Mouse (Mus musculus) stomach, postnatal 0 days (tissue): ENCODE measurements around the gene Pde4c. TPM values are rescaled to one million over a fixed set of nuclear protein-coding genes. Genes with fewer than 3 reads are reported as not detected.
A peak's percentile ranks its signal among the peaks of the same experiment; 100 is the strongest.

Source experiments
- ATAC-seq: fragments of 200-750 bp; cut with Nextera tagmentation; 2 replicates; pipeline ENCODE4 v1.8.0; 2017; ENCODE audit not compliant: low FRiP score, low TSS enrichment
- DNase-seq: peaks from one replicate; pipeline ENCODE4 v3.0.0-alpha.2; 2016; ENCODE audit warnings: low spot score
- H3K27ac ChIP-seq: fragments of 300-500 bp; sonication (generic); replicated peaks from 2 replicates; pipeline ENCODE4 v1.5.1; 2014; ENCODE audit warnings: mild to moderate bottlenecking, control low read depth
- H3K27me3 ChIP-seq: fragments of 300-500 bp; sonication (generic); 2 replicates; pipeline ENCODE4 v1.6.1; 2014; ENCODE audit warnings: low read length; ENCODE audit not compliant: control insufficient read depth, insufficient read depth
- H3K36me3 ChIP-seq: fragments of 300-500 bp; sonication (generic); 2 replicates; pipeline ENCODE4 v1.6.1; 2014; ENCODE audit warnings: low read length, mixed read lengths; ENCODE audit not compliant: control insufficient read depth, insufficient read depth
- H3K4me1 ChIP-seq: fragments of 300-500 bp; sonication (generic); replicated peaks from 2 replicates; pipeline ENCODE4 v1.6.1; 2014; ENCODE audit warnings: antibody characterized with exemption; ENCODE audit not compliant: control insufficient read depth, insufficient read depth
- H3K4me2 ChIP-seq: fragments of 300-500 bp; sonication (generic); replicated peaks from 2 replicates; pipeline ENCODE4 v1.6.1; 2014; ENCODE audit warnings: low read depth, mild to moderate bottlenecking, control low read depth, moderate library complexity
- H3K4me3 ChIP-seq: fragments of 300-500 bp; sonication (generic); 2 replicates; pipeline ENCODE4 v1.5.1; 2014; ENCODE audit warnings: low read depth, low read length, control low read depth
- H3K9ac ChIP-seq: fragments of 300-500 bp; sonication (generic); 2 replicates; pipeline ENCODE4 v1.6.1; 2014; ENCODE audit warnings: mild to moderate bottlenecking, low read length, control low read depth, mixed read lengths
- H3K9me3 ChIP-seq: fragments of 300-500 bp; sonication (generic); 2 replicates; pipeline ENCODE4 v1.6.1; 2016; ENCODE audit warnings: low read length; ENCODE audit not compliant: control insufficient read depth
- CTCF ChIP-seq: IDR thresholded peaks from 2 replicates; pipeline ENCODE4 v1.5.1; 2016; ENCODE audit warnings: antibody characterized with exemption, low read depth, mild to moderate bottlenecking, moderate library complexity
- EP300 ChIP-seq: optimal IDR thresholded peaks from 2 replicates; pipeline ENCODE3; 2016; ENCODE audit warnings: antibody characterized with exemption
- WGBS: fragments of 180-500 bp; shearing (Covaris S2); extraction: QIAGEN DNeasy Blood & Tissue Kit; methylation state at CpG from one replicate; pipeline ENCODE4 v1.1.7; 2014; 5-methylcytosine and 5-hydroxymethylcytosine counted together
- polyA plus RNA-seq: library from polyadenylated mRNA; unstranded; fragments of >200 nt; fragmentation: Nextera tagmentation; extraction: Ambion mirVana; gene quantifications from 2 replicates; pipeline ENCODE4 v1.2.1, GENCODE M21; 2015

Gene Pde4c
- polyA plus RNA-seq, 1 experiment from 2014 or later, result 0.27 TPM

DNA sequence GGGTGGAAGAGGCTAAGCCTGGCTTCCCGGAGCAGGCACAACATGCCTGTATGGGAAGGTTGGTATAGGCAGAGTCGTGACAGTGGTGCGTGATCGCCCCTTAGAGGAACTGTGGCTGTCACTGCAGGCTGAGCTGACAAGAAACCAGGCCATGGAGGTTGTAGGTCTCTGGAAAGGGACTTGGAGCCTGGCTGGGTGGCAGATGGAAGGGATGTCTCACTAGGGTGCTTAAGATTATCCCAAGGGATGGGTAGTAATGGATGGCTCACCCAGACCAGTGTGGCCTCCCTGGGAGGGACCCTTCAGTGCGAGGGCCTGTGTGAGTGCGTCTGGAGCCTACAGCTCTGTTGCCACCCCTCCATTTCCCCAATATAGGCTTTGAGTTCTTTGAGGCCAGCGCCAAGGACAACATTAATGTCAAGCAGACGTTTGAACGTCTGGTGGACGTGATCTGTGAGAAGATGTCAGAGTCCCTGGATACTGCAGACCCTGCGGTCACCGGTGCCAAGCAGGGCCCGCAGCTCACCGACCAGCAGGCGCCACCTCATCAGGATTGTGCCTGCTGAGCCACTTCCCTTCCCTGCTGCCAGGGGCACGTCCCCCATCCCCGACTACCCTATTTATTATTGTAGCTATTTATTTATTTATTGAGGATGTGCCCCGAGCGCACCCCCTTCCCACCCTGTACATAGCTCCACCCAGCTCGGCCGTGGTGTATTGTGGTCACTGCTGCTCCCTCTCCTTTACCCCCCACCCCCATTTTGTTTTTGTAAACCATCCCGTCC lies 34.2 kb downstream of the Pde4c start:
- no peak overlapping the region for H3K4me3 ChIP-seq
- H3K9me3 ChIP-seq, result no peaks in the 10 kb centered on the region
- peak overlapping the region; percentile 18; the same call in 1 of the 2 replicates for H3K27ac ChIP-seq
- ATAC-seq, result no peak
- DNase-seq, result peak; percentile 62
- TF ChIP-seq CTCF (peak; percentile 72), EP300 (no peak)
- no peak overlapping the region for H3K4me2 ChIP-seq
- WGBS, result 73% methylated on average over 22 of the region's 22 CpGs
- H3K9ac ChIP-seq, result peak overlapping the region; percentile 38; the same call in 1 of the 2 replicates
- no peaks in the 10 kb centered on the region for H3K27me3 ChIP-seq
- peaks cover 3% of the 10 kb centered on the region for H3K36me3 ChIP-seq
- H3K4me1 ChIP-seq, result peaks cover 7% of the 10 kb centered on the region; the same call in 1 of the 2 replicates

DNA sequence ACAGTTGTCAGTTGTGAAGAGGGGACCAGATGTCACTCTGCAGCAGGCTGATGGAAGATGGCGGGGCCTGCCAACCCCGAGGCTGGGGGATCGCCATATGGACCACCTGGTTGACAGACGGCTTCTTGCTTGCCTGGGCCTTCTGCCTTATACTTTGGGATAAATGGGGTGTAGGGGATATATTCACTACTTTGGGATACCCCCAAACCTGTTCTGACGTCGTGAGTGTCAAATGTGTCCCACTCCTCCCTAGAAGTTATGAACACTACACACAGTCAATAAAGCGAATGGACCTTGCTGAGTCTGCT lies 34.7 kb downstream of the Pde4c start:
- Histone ChIP-seq H3K4me1 (peaks cover 7% of the 10 kb centered on the region; the same call in 1 of the 2 replicates), H3K27me3 (no peaks in the 10 kb centered on the region), H3K9ac (0 out of 2 replicates have a peak overlapping the region, but pooled peaks have one; percentile 8), H3K4me2 (no peak overlapping the region), H3K27ac (peak overlapping the region; percentile 18; the same call in 1 of the 2 replicates), H3K9me3 (no peaks in the 10 kb centered on the region), H3K4me3 (no peak overlapping the region), H3K36me3 (peaks cover 7% of the 10 kb centered on the region)
- peak; percentile 11 for DNase-seq
- no peak for TF ChIP-seq EP300
- 86% methylated on average over 7 of the region's 7 CpGs for WGBS
- no peak for ATAC-seq

- H3K27ac ChIP-seq, result peak overlapping the region; percentile 67; the same call in 1 of the 2 replicates
- no peak for TF ChIP-seq CTCF
- TF ChIP-seq EP300, result no peak
- H3K27me3 ChIP-seq, result no peaks in the 10 kb centered on the region
- H3K4me1 ChIP-seq, result peaks cover 5% of the 10 kb centered on the region; the same call in 1 of the 2 replicates
- H3K9ac ChIP-seq, result peak overlapping the region; percentile 45; the same call in 1 of the 2 replicates
- WGBS, result 57% methylated on average over 19 of the region's 19 CpGs
- no peak for ATAC-seq
- DNase-seq, result peak; percentile 73
- no peak overlapping the region for H3K4me2 ChIP-seq
- no peak overlapping the region for H3K4me3 ChIP-seq
- no peaks in the 10 kb centered on the region for H3K9me3 ChIP-seq
- peaks cover 7% of the 10 kb centered on the region for H3K36me3 ChIP-seq
Measured at GRCm38 (mm10) chr8:70758616-70759561, 35.4 kb downstream of the Pde4c start.

- TF ChIP-seq CTCF (no peak), EP300 (no peak)
- Histone ChIP-seq H3K9ac (peak overlapping the region; percentile 83), H3K27ac (peak overlapping the region; percentile 87), H3K4me1 (0 out of 2 replicates have a peak, but pooled peaks cover 5% of the 10 kb centered on the region), H3K4me3 (peak overlapping the region; percentile 67), H3K4me2 (peak overlapping the region; percentile 100), H3K36me3 (peaks cover 9% of the 10 kb centered on the region), H3K27me3 (no peaks in the 10 kb centered on the region), H3K9me3 (no peaks in the 10 kb centered on the region)
- DNase-seq (no peak), ATAC-seq (no peak)
- WGBS, result under 1% methylated on average over 22 of the region's 22 CpGs
Measured at GRCm38 (mm10) chr8:70760350-70760749, 36.8 kb downstream of the Pde4c start.

DNA sequence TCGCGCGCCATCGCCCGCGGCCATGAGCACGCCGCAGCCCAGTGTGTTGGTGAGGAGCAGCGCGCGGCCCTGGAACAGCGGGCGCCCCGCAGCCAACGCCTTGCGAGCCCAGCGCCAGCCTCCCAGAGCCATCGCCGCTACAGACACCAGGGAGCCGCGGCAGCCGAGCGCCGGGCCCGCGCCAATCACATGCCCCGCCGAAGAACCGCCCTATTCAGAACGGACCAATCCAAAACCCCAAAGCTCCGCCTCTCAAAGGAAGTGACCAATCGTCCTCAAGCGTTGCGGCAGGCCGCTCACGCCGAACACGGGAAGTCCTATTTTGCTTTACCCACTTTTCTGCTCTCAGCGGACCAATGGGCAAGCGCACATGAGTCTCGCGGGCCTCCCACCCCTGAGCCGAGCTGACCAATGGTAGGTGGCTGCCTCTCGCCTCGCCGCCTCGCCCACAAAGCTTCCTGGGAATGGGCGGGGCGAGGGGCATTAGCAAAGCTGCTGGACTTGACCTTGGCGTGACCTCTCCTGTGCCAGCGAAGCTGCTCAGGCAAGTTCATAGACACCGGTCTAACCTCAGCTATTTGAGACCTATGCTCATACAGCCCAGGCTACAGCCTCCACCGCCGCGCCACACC lies 37.4 kb downstream of the Pde4c start, which contains the start of gene Mpv17l2:
Mpv17l2 (minus strand) TSS at position 172 of the 632 bp plus-strand sequence.
- peak within 1 kb of the TSS; percentile 83 for H3K9ac ChIP-seq
- no peaks in the 10 kb centered on the region for H3K9me3 ChIP-seq
- peak within 1 kb of the TSS; percentile 67 for H3K4me3 ChIP-seq
- peak within 1 kb of the TSS; percentile 100 for H3K4me2 ChIP-seq
- TF ChIP-seq CTCF (no peak), EP300 (no peak)
- H3K27ac ChIP-seq, result peak within 1 kb of the TSS; percentile 87
- H3K27me3 ChIP-seq, result no peaks in the 10 kb centered on the region
- H3K36me3 ChIP-seq, result peaks cover 9% of the 10 kb centered on the region
- 0 out of 2 replicates have a peak, but pooled peaks cover 5% of the 10 kb centered on the region for H3K4me1 ChIP-seq
- WGBS, result under 1% methylated on average over 51 of the region's 55 CpGs
- ATAC-seq, result peak; percentile 91
- DNase-seq, result peak; percentile 97
